Mouse (Mus musculus): ENCODE measurements around the gene Rtn2. TPM values are rescaled to one million over a fixed set of nuclear protein-coding genes. Genes with fewer than 3 reads are reported as not detected.

Gene Rtn2
- polyA plus RNA-seq, 1 experiment from 2014 or later: 128 TPM

GRCm38 (mm10) chr7:19331910-19332309 is 49.5 kb downstream of the Rtn2 start:
- Histone ChIP-seq H3K27me3 (replicated peaks; ENCODE audit: control insufficient read depth, insufficient read depth, low read length) (no peaks in the 10 kb centered on the region), H3K9me3 (ENCODE audit: control insufficient read depth, low read length) (no peaks in the 10 kb centered on the region), H3K36me3 (ENCODE audit: control insufficient read depth, insufficient read depth) (no peaks in the 10 kb centered on the region), H3K4me3 (replicated peaks; ENCODE audit: low read length) (no peak overlapping the region), H3K4me2 (ENCODE audit: low read length) (peak overlapping the region; percentile 93), H3K4me1 (replicated peaks; ENCODE audit: control insufficient read depth, insufficient read depth, low read length) (peaks cover 16% of the 10 kb centered on the region), H3K9ac (replicated peaks; ENCODE audit: low read depth, low read length) (no peak overlapping the region), H3K27ac (ENCODE audit: low read length) (no peak overlapping the region)
- no peak for ATAC-seq
- 66% methylated on average over 2 of the region's 2 CpGs for WGBS

DNA sequence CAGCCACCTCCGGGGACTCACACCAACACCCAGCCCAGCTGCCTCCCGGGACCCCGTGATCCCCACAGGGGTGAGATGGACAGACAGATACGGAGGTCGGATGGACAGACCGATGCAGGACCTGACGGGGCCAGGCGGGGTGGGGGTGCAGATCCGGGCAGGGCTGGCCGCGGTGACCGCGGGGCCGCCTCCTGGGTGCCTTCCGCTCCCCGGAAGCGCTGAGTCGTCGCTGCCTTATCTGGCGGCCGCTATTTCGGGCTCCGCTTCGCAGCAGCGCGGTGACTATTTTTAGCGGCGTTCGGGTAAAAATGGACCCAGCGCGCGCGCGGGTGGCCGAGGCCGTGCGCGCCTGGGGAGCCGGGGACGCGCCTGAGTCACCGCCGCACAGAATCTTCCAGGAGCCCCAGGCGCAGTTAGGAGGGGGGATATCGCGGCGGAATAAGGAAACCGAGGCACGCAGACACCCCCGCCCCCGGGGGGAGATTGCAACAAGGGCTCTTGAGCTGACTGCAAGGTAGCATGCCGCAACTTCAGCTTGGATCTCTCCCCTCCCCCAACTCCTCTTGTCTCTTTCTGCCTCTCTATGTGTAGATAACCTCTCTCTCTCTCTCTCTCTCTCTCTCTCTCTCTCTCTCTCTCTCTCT is 50.4 kb downstream of the Rtn2 start:
- under 1% methylated on average over 52 of the region's 52 CpGs for WGBS
- Histone ChIP-seq H3K9me3 (ENCODE audit: control insufficient read depth, low read length) (no peaks in the 10 kb centered on the region), H3K27ac (ENCODE audit: low read length) (peak overlapping the region; percentile 78), H3K4me3 (replicated peaks; ENCODE audit: low read length) (peak overlapping the region; percentile 71), H3K36me3 (ENCODE audit: control insufficient read depth, insufficient read depth) (no peaks in the 10 kb centered on the region), H3K4me2 (ENCODE audit: low read length) (peak overlapping the region; percentile 93), H3K4me1 (replicated peaks; ENCODE audit: control insufficient read depth, insufficient read depth, low read length) (peaks cover 9% of the 10 kb centered on the region), H3K9ac (replicated peaks; ENCODE audit: low read depth, low read length) (peak overlapping the region; percentile 92), H3K27me3 (replicated peaks; ENCODE audit: control insufficient read depth, insufficient read depth, low read length) (no peaks in the 10 kb centered on the region)
- ATAC-seq: peak; percentile 75

- Histone ChIP-seq H3K27ac (ENCODE audit: low read length) (no peak overlapping the region), H3K27me3 (replicated peaks; ENCODE audit: control insufficient read depth, insufficient read depth, low read length) (no peaks in the 10 kb centered on the region), H3K9ac (replicated peaks; ENCODE audit: low read depth, low read length) (no peak overlapping the region), H3K4me2 (ENCODE audit: low read length) (no peak overlapping the region), H3K9me3 (ENCODE audit: control insufficient read depth, low read length) (no peaks in the 10 kb centered on the region), H3K36me3 (ENCODE audit: control insufficient read depth, insufficient read depth) (no peaks in the 10 kb centered on the region), H3K4me3 (replicated peaks; ENCODE audit: low read length) (no peak overlapping the region), H3K4me1 (replicated peaks; ENCODE audit: control insufficient read depth, insufficient read depth, low read length) (peaks cover 9% of the 10 kb centered on the region)
- no peak for ATAC-seq
- 43% methylated on average over 3 of the region's 3 CpGs for WGBS
Observed at GRCm38 (mm10) chr7:19335583-19335982, 53.2 kb downstream of the Rtn2 start.

GRCm38 (mm10) chr7:19337122-19337521 is 54.7 kb downstream of the Rtn2 start:
- Histone ChIP-seq H3K4me2 (ENCODE audit: low read length) (no peak overlapping the region), H3K9ac (replicated peaks; ENCODE audit: low read depth, low read length) (no peak overlapping the region), H3K4me1 (replicated peaks; ENCODE audit: control insufficient read depth, insufficient read depth, low read length) (peaks cover 16% of the 10 kb centered on the region), H3K9me3 (ENCODE audit: control insufficient read depth, low read length) (no peaks in the 10 kb centered on the region), H3K36me3 (ENCODE audit: control insufficient read depth, insufficient read depth) (no peaks in the 10 kb centered on the region), H3K4me3 (replicated peaks; ENCODE audit: low read length) (no peak overlapping the region), H3K27me3 (replicated peaks; ENCODE audit: control insufficient read depth, insufficient read depth, low read length) (no peaks in the 10 kb centered on the region; the same call in 1 of the 2 replicates), H3K27ac (ENCODE audit: low read length) (no peak overlapping the region)
- ATAC-seq: no peak
- WGBS: 72% methylated on average over 10 of the region's 10 CpGs

DNA sequence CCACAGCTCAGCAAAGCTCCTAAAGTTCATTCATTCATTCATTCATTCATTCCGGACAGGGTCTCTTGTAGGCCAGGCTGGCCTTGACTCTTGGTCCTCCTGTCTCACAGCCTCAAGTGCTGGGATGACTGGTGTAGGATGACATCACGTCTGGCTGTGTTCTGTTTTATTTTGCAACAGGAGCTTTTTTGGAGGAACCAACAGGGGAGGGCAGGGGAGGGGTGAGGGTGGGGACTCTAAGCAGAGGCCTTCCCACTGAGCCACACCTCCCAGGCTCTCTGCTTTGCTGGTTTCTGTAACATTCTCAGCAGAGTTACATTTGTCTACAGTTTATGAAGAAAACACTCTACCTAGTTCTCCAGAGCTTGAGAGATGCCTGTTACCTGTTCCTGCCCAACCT is 55.6 kb downstream of the Rtn2 start:
- Histone ChIP-seq H3K4me1 (replicated peaks; ENCODE audit: control insufficient read depth, insufficient read depth, low read length) (peaks cover 15% of the 10 kb centered on the region), H3K9ac (replicated peaks; ENCODE audit: low read depth, low read length) (no peak overlapping the region), H3K27ac (ENCODE audit: low read length) (no peak overlapping the region), H3K9me3 (ENCODE audit: control insufficient read depth, low read length) (no peaks in the 10 kb centered on the region), H3K36me3 (ENCODE audit: control insufficient read depth, insufficient read depth) (no peaks in the 10 kb centered on the region), H3K4me3 (replicated peaks; ENCODE audit: low read length) (no peak overlapping the region), H3K27me3 (replicated peaks; ENCODE audit: control insufficient read depth, insufficient read depth, low read length) (no peaks in the 10 kb centered on the region; the same call in 1 of the 2 replicates), H3K4me2 (ENCODE audit: low read length) (no peak overlapping the region)
- 68% methylated on average over 2 of the region's 2 CpGs for WGBS
- ATAC-seq: no peak

DNA sequence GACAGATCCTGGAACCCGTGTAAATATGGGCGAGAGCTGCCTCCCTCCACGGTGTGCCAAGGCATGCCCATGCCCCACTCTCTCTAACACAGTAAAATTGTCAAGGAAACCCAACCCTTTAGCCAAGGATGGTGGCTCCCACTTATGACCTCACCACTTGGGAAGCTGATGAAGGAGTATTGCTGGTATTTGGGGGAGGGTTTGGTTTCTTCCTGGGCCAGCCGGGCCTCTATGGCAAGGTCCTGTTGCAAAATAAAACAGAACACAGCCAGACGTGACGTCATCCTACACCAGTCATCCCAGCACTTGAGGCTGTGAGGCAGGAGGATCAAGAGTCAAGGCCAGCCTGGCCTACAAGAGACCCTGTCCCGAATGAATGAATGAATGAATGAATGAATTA is 56.2 kb downstream of the Rtn2 start:
- Histone ChIP-seq H3K9me3 (ENCODE audit: control insufficient read depth, low read length) (no peaks in the 10 kb centered on the region), H3K36me3 (ENCODE audit: control insufficient read depth, insufficient read depth) (no peaks in the 10 kb centered on the region), H3K9ac (replicated peaks; ENCODE audit: low read depth, low read length) (no peak overlapping the region), H3K4me2 (ENCODE audit: low read length) (no peak overlapping the region), H3K27ac (ENCODE audit: low read length) (no peak overlapping the region), H3K4me1 (replicated peaks; ENCODE audit: control insufficient read depth, insufficient read depth, low read length) (peaks cover 14% of the 10 kb centered on the region), H3K4me3 (replicated peaks; ENCODE audit: low read length) (no peak overlapping the region), H3K27me3 (replicated peaks; ENCODE audit: control insufficient read depth, insufficient read depth, low read length) (no peaks in the 10 kb centered on the region; the same call in 1 of the 2 replicates)
- no peak for ATAC-seq
- 74% methylated on average over 7 of the region's 7 CpGs for WGBS

DNA sequence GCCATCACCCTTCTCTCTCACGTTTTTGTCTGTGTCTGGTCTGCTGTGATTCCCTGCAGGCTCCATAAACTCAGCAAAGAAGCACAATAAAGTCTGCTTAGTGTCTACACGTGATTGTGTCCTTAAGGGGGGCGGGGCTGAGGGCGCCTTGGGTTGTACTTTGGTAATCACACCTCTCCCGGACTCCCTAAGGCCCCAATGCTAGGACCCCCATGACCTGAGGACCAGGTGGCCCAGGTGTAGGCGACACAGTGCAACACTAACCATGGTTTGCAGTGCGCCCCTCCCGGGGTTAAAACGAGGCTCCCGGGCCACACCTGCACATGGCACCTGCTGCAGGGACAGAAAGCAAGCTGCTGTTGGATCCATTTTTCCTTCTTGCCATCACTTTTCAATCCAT is 58.8 kb downstream of the Rtn2 start:
- no peaks in the 10 kb centered on the region for H3K9me3 ChIP-seq (ENCODE audit: control insufficient read depth, low read length)
- no peaks in the 10 kb centered on the region for H3K36me3 ChIP-seq (ENCODE audit: control insufficient read depth, insufficient read depth)
- H3K27ac ChIP-seq (ENCODE audit: low read length): no peak overlapping the region
- ATAC-seq: no peak
- H3K27me3 ChIP-seq (replicated peaks; ENCODE audit: control insufficient read depth, insufficient read depth, low read length): no peaks in the 10 kb centered on the region; the same call in 1 of the 2 replicates
- peaks cover 29% of the 10 kb centered on the region for H3K4me1 ChIP-seq (replicated peaks; ENCODE audit: control insufficient read depth, insufficient read depth, low read length)
- no peak overlapping the region for H3K9ac ChIP-seq (replicated peaks; ENCODE audit: low read depth, low read length)
- 29% methylated on average over 10 of the region's 10 CpGs for WGBS
- H3K4me3 ChIP-seq (replicated peaks; ENCODE audit: low read length): no peak overlapping the region
- peak overlapping the region; percentile 98; the same call in 1 of the 2 replicates for H3K4me2 ChIP-seq (ENCODE audit: low read length)

DNA sequence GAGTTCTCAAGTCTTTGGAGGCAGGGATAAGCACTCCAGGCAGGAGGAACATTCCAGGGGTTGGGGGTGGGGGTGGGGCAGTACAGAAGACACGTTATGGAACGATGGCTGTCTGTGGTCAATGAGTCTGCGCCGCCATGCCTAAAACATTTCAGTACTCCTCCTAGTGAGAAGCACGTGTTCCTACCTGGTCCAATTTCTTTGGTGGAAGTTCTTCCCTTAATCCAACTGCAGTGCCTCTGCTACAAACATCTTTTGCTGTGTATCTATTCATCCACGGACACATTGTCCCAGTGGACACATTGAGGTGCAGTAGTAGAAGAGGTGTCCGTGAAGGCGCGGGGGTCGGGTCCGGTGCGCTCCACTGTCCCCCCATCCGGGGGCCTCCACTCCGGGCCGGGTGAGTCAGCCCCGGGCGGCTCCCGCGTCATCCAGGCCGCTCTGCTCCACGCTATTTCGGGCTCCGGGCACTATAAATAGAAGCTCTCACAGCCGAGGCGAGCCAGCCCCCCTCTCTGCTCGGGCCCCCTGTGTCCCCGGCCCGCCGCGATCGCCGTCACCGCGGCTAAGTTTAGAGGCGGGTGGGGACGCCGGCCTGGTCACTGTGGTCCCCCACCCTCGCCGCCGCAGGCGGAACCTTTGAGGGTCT is 59.5 kb downstream of the Rtn2 start:
- Histone ChIP-seq H3K4me2 (ENCODE audit: low read length) (peak overlapping the region; percentile 98), H3K4me3 (replicated peaks; ENCODE audit: low read length) (peak overlapping the region; percentile 53), H3K27me3 (replicated peaks; ENCODE audit: control insufficient read depth, insufficient read depth, low read length) (no peaks in the 10 kb centered on the region; the same call in 1 of the 2 replicates), H3K4me1 (replicated peaks; ENCODE audit: control insufficient read depth, insufficient read depth, low read length) (peaks cover 29% of the 10 kb centered on the region), H3K9me3 (ENCODE audit: control insufficient read depth, low read length) (no peaks in the 10 kb centered on the region), H3K27ac (ENCODE audit: low read length) (no peak overlapping the region), H3K9ac (replicated peaks; ENCODE audit: low read depth, low read length) (peak overlapping the region; percentile 57), H3K36me3 (ENCODE audit: control insufficient read depth, insufficient read depth) (no peaks in the 10 kb centered on the region)
- under 1% methylated on average over 41 of the region's 41 CpGs for WGBS
- no peak for ATAC-seq

GRCm38 (mm10) chr7:19342481-19343027 is 60.1 kb downstream of the Rtn2 start:
- H3K27ac ChIP-seq (ENCODE audit: low read length): no peak overlapping the region
- ATAC-seq: peak; percentile 11; the same call in 1 of the 2 replicates
- H3K9me3 ChIP-seq (ENCODE audit: control insufficient read depth, low read length): no peaks in the 10 kb centered on the region
- peak overlapping the region; percentile 53 for H3K4me3 ChIP-seq (replicated peaks; ENCODE audit: low read length)
- peak overlapping the region; percentile 98 for H3K4me2 ChIP-seq (ENCODE audit: low read length)
- H3K9ac ChIP-seq (replicated peaks; ENCODE audit: low read depth, low read length): peak overlapping the region; percentile 57
- no peaks in the 10 kb centered on the region for H3K36me3 ChIP-seq (ENCODE audit: control insufficient read depth, insufficient read depth)
- peaks cover 29% of the 10 kb centered on the region for H3K4me1 ChIP-seq (replicated peaks; ENCODE audit: control insufficient read depth, insufficient read depth, low read length)
- under 1% methylated on average over 27 of the region's 27 CpGs for WGBS
- no peaks in the 10 kb centered on the region; the same call in 1 of the 2 replicates for H3K27me3 ChIP-seq (replicated peaks; ENCODE audit: control insufficient read depth, insufficient read depth, low read length)
